Mouse (Mus musculus): ENCODE measurements around the gene D630045J12Rik. TPM values are rescaled to one million over a fixed set of nuclear protein-coding genes. Genes with fewer than 3 reads are reported as not detected.

Gene D630045J12Rik
- polyA plus RNA-seq, 1 experiment from 2014 or later = 8.1 TPM

DNA sequence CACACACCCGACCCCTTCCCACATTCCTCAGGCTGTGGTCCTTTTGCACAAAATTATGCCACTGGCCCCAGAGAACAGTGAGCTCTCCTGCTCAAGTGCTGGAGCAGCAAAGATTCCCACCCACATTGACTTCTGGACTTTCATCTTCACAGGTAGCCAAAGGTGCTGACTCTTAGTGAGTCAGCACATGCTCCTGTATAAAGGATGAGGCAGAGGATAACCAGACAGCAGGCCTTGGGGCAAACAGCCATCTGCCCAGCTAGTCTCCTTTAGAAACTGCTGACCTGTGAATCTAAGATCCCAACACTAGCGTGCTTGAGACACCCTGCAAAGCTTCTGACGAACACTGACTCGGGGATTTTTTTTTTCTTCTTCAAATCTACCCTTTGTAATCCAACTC, 15.4 kb downstream of the D630045J12Rik start:
- no peak overlapping the region for H3K4me3 ChIP-seq
- 78% methylated on average over 4 of the region's 4 CpGs for WGBS

DNA sequence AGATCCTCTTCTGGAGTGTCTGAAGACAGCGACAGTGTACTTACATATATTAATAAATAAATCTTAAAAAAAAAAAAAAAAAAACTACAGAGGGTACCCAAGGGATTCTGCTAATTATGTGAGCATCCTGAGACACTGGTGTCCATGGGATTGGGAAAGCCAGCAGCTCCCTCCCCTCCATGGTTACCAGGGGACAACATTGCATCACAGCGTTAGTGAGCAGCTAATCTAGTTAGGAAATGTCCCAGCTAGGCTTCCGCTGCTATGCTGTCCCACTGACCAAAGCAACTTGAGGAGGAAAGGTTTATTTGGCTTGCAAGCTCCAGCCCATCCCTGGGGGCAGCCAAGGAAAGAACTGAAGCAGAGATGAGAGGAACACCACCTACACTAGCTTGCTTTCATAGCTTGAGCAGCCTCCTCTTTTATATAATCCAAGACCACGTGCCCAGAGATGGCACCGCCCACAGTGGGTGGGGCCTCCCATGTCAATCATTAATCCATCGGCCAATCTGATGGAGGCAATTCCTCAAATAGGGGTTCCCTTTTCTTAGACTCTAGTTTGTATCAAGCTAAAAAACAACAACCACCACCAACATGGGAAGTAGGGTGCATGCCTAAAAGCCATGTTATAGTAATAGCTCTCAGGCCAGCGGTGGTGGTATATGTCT, 17.7 kb downstream of the D630045J12Rik start:
- no peak overlapping the region for H3K27ac ChIP-seq (replicated peaks)
- no peaks in the 10 kb centered on the region for H3K27me3 ChIP-seq (replicated peaks; ENCODE audit: low read depth, poor library complexity, severe bottlenecking)
- WGBS = 80% methylated on average over 7 of the region's 7 CpGs
- H3K4me1 ChIP-seq = peaks cover 19% of the 10 kb centered on the region
- H3K4me3 ChIP-seq = no peak overlapping the region
- H3K9me3 ChIP-seq = no peaks in the 10 kb centered on the region
- no peak for DNase-seq (ENCODE audit: low spot score)
- peaks cover 5% of the 10 kb centered on the region; the same call in 1 of the 2 replicates for H3K36me3 ChIP-seq (replicated peaks)

More for the DNA sequence above, 15.4 kb downstream of the D630045J12Rik start:
- H3K9me3 ChIP-seq = no peaks in the 10 kb centered on the region
- no peak for DNase-seq (ENCODE audit: low spot score)
- H3K27me3 ChIP-seq (replicated peaks; ENCODE audit: low read depth, poor library complexity, severe bottlenecking) = no peaks in the 10 kb centered on the region
- H3K27ac ChIP-seq (replicated peaks) = no peak overlapping the region
- H3K4me1 ChIP-seq = peaks cover 3% of the 10 kb centered on the region
- peaks cover 5% of the 10 kb centered on the region; the same call in 1 of the 2 replicates for H3K36me3 ChIP-seq (replicated peaks)

DNA sequence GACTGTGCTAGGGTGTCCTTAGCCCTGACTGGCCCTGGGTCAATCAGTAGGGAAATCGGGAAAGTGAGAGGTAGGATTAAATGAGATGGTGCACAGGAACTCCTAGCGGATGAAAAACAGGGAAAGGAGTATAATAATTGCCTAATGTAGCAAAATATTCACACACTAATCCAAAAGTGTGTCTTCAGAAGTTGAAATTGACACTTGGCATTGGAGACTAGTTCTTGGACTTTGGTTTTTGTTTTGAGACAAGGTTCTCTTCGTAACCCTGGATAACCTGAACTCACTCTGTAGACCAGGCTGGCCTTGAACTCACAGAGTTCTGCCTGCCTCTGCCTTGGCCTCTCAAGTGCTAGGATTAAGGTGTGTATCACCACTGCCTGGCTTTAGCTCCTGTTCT, 20.0 kb downstream of the D630045J12Rik start:
- H3K4me1 ChIP-seq = peaks cover 19% of the 10 kb centered on the region
- 91% methylated on average over 3 of the region's 3 CpGs for WGBS
- H3K36me3 ChIP-seq (replicated peaks) = peaks cover 13% of the 10 kb centered on the region
- H3K4me3 ChIP-seq = no peak overlapping the region
- H3K27ac ChIP-seq (replicated peaks) = no peak overlapping the region
- DNase-seq (ENCODE audit: low spot score) = no peak
- H3K27me3 ChIP-seq (replicated peaks; ENCODE audit: low read depth, poor library complexity, severe bottlenecking) = no peaks in the 10 kb centered on the region
- peaks cover 7% of the 10 kb centered on the region; the same call in 1 of the 2 replicates for H3K9me3 ChIP-seq

DNA sequence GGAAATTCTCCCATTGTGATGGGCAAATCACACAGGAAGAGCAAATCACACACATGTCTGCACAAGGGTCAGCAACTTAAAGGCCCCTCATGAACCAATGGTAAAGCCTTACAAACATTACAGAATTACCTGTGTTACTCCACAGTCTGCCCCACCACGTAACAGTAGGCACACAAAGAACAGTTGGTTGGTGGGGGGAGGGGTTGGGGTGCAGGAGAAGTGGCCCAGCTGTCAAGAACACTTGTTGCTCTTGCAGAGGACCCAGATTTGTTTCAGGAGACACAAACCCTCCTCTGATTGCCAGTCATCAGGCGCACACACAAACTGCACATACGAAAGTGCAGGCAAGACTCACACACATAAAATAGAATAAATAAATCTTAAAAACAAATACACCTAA, 20.9 kb downstream of the D630045J12Rik start:
- no peak for DNase-seq (ENCODE audit: low spot score)
- no peaks in the 10 kb centered on the region for H3K27me3 ChIP-seq (replicated peaks; ENCODE audit: low read depth, poor library complexity, severe bottlenecking)
- peaks cover 12% of the 10 kb centered on the region; the same call in 1 of the 2 replicates for H3K9me3 ChIP-seq
- H3K27ac ChIP-seq (replicated peaks) = peak overlapping the region; percentile 57; the same call in 1 of the 2 replicates
- peaks cover 17% of the 10 kb centered on the region for H3K36me3 ChIP-seq (replicated peaks)
- H3K4me1 ChIP-seq = peaks cover 19% of the 10 kb centered on the region
- 78% methylated on average over 3 of the region's 3 CpGs for WGBS
- H3K4me3 ChIP-seq = no peak overlapping the region

DNA sequence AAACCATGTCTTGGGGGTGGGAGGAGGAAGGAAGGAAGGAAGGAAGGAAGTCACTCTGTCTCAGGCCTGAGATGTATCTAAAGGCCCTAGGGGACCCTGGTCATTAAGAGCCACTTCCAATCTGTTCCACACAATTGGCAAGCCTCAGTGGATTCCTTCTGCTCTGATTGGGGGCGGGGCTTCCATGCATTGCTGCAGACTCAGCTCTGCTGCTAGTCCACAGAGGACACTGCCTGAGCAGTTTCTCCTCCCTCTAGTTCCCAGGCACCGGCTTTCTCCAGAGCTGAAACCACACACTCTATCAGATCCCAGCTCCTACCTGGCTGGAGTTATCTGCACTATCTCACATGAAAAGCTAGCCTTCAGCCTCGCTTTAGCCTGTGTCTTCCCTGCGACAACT, 21.8 kb downstream of the D630045J12Rik start:
- Histone ChIP-seq H3K4me1 (peaks cover 19% of the 10 kb centered on the region), H3K27me3 (replicated peaks; ENCODE audit: low read depth, poor library complexity, severe bottlenecking) (no peaks in the 10 kb centered on the region), H3K27ac (replicated peaks) (peak overlapping the region; percentile 57; the same call in 1 of the 2 replicates), H3K36me3 (replicated peaks) (peaks cover 16% of the 10 kb centered on the region), H3K4me3 (no peak overlapping the region), H3K9me3 (peaks cover 12% of the 10 kb centered on the region; the same call in 1 of the 2 replicates)
- WGBS = 70% methylated on average over 4 of the region's 4 CpGs
- peak; percentile 17 for DNase-seq (ENCODE audit: low spot score)

DNA sequence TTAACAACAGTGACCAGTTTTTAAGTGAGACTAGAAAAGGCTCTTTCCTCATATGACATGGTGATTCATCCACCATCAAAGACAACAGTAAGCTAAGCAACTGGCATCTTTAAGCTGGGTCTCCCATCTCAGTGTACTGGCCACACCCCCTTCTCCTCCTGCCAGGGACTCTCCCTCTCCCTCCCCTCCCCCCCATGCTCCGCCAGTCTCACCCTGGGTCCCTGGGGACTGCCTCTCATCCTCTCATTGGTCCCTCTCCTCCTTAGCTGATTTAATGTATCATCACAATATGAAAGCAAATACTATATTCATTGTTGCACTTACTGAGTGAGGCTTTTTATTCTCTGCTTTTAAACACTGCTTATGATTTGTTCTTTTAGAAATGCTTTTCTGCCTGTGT, 29.7 kb downstream of the D630045J12Rik start:
- peaks cover 21% of the 10 kb centered on the region for H3K4me1 ChIP-seq
- 41% methylated on average over 1 of the region's 1 CpGs for WGBS
- H3K4me3 ChIP-seq = no peak overlapping the region
- peak; percentile 29 for DNase-seq (ENCODE audit: low spot score)
- no peaks in the 10 kb centered on the region for H3K27me3 ChIP-seq (replicated peaks; ENCODE audit: low read depth, poor library complexity, severe bottlenecking)
- peaks cover 8% of the 10 kb centered on the region; the same call in 1 of the 2 replicates for H3K9me3 ChIP-seq
- H3K27ac ChIP-seq (replicated peaks) = no peak overlapping the region
- H3K36me3 ChIP-seq (replicated peaks) = peaks cover 10% of the 10 kb centered on the region

DNA sequence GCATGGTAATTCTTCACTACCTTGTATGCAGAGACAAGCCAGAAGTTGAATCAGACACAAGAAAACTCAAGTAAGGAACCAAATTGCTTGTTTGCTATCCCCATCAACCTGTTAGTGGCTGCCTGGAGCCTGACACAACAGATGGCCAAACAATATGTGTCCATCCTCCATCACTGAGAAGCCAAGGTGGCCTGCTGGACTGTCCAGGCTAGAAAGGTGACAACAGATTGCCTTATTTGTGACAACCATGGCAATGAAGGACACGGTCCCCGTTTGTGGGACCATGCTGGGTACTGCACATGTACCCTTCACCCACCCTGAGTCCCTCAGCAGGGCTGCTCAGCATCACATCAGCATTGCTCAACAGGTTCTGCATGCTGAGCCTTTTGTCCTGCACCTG, 34.5 kb downstream of the D630045J12Rik start:
- no peak overlapping the region for H3K27ac ChIP-seq (replicated peaks)
- H3K9me3 ChIP-seq = no peaks in the 10 kb centered on the region
- no peak overlapping the region for H3K4me3 ChIP-seq
- peaks cover 12% of the 10 kb centered on the region for H3K36me3 ChIP-seq (replicated peaks)
- 84% methylated on average over 2 of the region's 2 CpGs for WGBS
- DNase-seq (ENCODE audit: low spot score) = no peak
- H3K27me3 ChIP-seq (replicated peaks; ENCODE audit: low read depth, poor library complexity, severe bottlenecking) = no peaks in the 10 kb centered on the region
- peaks cover 5% of the 10 kb centered on the region for H3K4me1 ChIP-seq

DNA sequence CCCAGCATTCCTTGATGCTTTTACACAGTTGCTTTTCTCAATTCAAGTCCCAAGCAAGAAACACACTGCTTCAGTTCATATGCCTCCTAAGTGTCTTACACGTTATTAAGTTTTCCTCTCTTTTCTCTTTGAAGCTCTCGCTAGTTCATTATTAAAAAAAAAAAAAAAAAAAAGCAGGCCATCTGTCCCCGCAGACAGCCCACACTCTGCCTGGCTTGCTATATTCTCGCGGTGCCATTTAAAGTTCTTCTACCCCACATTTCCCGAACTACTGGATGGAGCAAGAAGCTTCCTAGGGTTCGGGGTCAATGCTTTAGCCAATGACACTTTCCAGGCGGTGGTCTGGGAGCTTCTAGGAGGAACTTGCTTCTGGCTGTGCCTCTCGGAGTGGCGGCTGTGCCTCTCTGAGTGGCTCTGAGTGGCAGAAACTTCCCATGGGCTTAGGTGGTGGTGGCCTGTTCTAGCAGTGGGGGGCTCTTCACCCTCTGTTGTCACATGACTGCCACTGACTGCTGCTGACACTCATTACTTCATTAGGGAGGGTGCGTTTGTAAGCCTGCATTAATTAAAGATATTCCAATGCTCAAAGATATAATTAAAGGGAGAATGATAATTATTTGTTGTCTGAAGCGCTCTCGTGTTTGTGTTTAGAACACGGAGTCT, 38.2 kb downstream of the D630045J12Rik start:
- 78% methylated on average over 14 of the region's 14 CpGs for WGBS
- peaks cover 15% of the 10 kb centered on the region for H3K9me3 ChIP-seq
- no peak overlapping the region for H3K4me3 ChIP-seq
- no peak for DNase-seq (ENCODE audit: low spot score)
- H3K36me3 ChIP-seq (replicated peaks) = peaks cover 29% of the 10 kb centered on the region
- no peak overlapping the region for H3K27ac ChIP-seq (replicated peaks)
- H3K27me3 ChIP-seq (replicated peaks; ENCODE audit: low read depth, poor library complexity, severe bottlenecking) = no peaks in the 10 kb centered on the region
- no peaks in the 10 kb centered on the region for H3K4me1 ChIP-seq

DNA sequence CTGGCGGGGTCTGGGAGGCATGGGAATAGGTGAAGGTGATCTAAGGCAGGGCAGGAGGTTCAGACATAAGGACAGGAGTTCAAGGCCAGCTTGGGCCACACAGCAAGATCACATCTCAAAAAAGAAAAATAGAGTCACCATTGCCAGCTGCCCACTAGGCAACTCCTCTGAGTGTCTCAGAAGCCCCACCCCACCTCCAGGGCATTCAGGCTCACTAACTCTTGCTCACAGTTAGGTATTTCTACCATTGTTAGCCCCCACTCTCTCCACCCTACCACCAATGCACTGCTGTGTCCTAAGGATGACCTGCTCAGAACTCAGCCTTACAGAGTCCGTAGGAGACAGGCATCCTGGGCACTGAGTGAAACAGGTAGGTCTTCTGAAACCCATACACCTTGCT, 46.2 kb downstream of the D630045J12Rik start:
- Histone ChIP-seq H3K4me3 (no peak overlapping the region), H3K27ac (replicated peaks) (peak overlapping the region; percentile 77), H3K9me3 (peaks cover 11% of the 10 kb centered on the region), H3K27me3 (replicated peaks; ENCODE audit: low read depth, poor library complexity, severe bottlenecking) (peaks cover 15% of the 10 kb centered on the region; the same call in 1 of the 2 replicates), H3K4me1 (peaks cover 49% of the 10 kb centered on the region), H3K36me3 (replicated peaks) (peaks cover 26% of the 10 kb centered on the region)
- DNase-seq (ENCODE audit: low spot score) = no peak
- 63% methylated on average over 2 of the region's 2 CpGs for WGBS

DNA sequence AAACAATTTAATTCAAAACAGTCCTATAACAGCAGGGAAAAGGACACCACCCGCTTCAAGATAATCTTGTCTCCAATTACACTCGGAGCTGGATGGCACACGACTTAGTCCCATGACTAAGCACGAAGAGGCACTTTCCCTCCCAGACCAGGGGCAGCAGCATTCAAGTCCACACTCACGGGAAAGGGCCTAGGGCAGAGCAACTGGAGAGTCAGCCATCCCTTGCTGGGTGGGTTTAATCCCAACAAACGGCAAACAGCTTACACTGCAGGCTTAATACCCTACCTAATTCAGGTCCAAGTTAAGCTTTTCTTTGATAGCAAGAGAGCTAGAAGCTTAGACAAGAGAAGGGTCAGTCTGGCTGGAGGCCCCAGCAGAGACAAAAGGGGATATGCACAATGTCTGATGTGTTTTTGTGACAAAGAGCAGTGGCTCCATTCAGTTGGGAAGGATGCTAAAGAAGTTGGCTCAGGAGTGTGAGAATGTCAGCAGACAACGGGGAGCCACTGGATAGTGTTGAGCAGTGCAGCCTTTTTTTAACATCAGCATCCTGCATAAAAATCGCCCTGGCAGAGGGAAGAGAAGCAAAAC, 46.8 kb downstream of the D630045J12Rik start:
- H3K4me1 ChIP-seq = peaks cover 53% of the 10 kb centered on the region
- peaks cover 20% of the 10 kb centered on the region for H3K36me3 ChIP-seq (replicated peaks)
- peaks cover 5% of the 10 kb centered on the region; the same call in 1 of the 2 replicates for H3K9me3 ChIP-seq
- WGBS = 6% methylated on average over 8 of the region's 8 CpGs
- peak; percentile 68 for DNase-seq (ENCODE audit: low spot score)
- peaks cover 15% of the 10 kb centered on the region; the same call in 1 of the 2 replicates for H3K27me3 ChIP-seq (replicated peaks; ENCODE audit: low read depth, poor library complexity, severe bottlenecking)
- 0 out of 2 replicates have a peak overlapping the region, but pooled peaks have one; percentile 0 for H3K4me3 ChIP-seq
- H3K27ac ChIP-seq (replicated peaks) = peak overlapping the region; percentile 77

DNA sequence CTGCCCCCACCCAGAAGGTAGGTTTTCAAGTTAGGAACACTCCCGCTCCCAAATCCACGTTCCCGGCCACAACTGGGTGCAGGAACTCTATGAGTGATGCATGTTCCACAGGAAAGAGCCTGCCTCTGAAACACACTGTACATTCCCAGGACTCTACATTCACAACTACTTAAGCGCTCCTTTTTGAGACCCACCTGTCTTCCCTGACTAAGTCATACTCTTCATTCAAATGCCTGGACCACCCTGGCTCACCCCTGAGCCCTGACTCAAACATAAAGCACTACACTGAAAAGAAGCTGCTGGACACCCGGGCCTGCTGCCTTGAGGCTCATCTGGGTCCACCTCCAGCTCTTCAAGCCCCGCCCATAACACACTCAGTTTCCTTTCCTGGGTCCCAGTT, 48.4 kb downstream of the D630045J12Rik start:
- no peak for DNase-seq (ENCODE audit: low spot score)
- H3K4me3 ChIP-seq = no peak overlapping the region
- 84% methylated on average over 6 of the region's 6 CpGs for WGBS
- peak overlapping the region; percentile 40; the same call in 1 of the 2 replicates for H3K27ac ChIP-seq (replicated peaks)
- H3K9me3 ChIP-seq = peaks cover 5% of the 10 kb centered on the region; the same call in 1 of the 2 replicates
- H3K4me1 ChIP-seq = peaks cover 54% of the 10 kb centered on the region
- H3K36me3 ChIP-seq (replicated peaks) = peaks cover 18% of the 10 kb centered on the region
- H3K27me3 ChIP-seq (replicated peaks; ENCODE audit: low read depth, poor library complexity, severe bottlenecking) = peaks cover 15% of the 10 kb centered on the region; the same call in 1 of the 2 replicates

DNA sequence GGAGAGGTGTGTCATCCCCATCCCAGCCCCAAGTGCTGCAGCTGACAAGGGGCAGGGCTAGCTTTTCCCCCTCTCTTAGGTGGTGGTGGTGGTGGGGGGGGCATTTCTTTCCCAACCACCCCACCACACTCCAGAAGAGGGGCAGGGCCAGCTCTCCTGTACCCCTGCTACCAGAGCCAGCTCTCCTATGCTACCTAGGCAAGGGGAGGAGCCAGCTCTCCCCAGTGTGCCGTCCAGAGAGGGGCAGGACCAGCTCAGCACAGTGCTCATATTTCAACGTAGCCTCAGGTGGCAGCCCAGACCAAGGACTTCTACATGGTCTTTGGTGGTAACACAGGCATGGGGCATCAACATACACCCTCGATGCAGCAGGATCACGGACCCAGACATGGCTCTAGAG, 50.0 kb downstream of the D630045J12Rik start:
- peaks cover 58% of the 10 kb centered on the region for H3K4me1 ChIP-seq
- no peak for DNase-seq (ENCODE audit: low spot score)
- H3K27ac ChIP-seq (replicated peaks) = 0 out of 2 replicates have a peak overlapping the region, but pooled peaks have one; percentile 30
- peaks cover 4% of the 10 kb centered on the region for H3K36me3 ChIP-seq (replicated peaks)
- no peak overlapping the region for H3K4me3 ChIP-seq
- H3K9me3 ChIP-seq = peaks cover 4% of the 10 kb centered on the region; the same call in 1 of the 2 replicates
- 62% methylated on average over 4 of the region's 4 CpGs for WGBS
- H3K27me3 ChIP-seq (replicated peaks; ENCODE audit: low read depth, poor library complexity, severe bottlenecking) = peaks cover 15% of the 10 kb centered on the region; the same call in 1 of the 2 replicates
